Mouse (Mus musculus): ENCODE results near the gene Aldh9a1.

DNA sequence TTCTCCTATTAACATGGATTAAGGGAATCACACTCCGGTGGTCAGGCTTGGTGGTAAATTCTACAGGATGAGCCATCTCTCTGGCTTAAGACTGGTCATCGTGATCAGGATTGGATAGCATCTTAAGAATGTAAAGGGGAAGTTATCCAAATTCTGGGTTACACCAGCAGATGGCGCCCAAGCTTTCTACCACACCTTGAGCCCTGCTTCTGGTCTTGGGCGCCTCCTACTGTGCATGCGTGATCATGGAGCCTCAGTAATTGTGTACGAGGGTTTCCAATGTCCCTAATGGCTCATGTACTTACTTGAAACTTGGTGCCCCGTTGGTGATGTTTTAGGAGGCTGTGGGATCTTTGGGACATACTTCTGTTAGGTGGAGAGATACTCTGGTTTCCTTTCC is 20.1 kb downstream of the Aldh9a1 start:
- TF ChIP-seq CTCF (IDR thresholded peaks at IDR 0.05; ENCODE audit: low read depth) (peak; percentile 100), EP300 (IDR thresholded peaks at IDR 0.05; ENCODE audit: low read depth) (no peak)

Data from liver, postnatal 0 days (tissue).